Mouse (Mus musculus): ENCODE measurements at regions not wholly inside any gene's neighbourhood (a gene's known extent, or its start where the extent isn't known, plus 50 kb on each side); places are given as distances from the start of the nearest gene placed in this dataset.

DNA sequence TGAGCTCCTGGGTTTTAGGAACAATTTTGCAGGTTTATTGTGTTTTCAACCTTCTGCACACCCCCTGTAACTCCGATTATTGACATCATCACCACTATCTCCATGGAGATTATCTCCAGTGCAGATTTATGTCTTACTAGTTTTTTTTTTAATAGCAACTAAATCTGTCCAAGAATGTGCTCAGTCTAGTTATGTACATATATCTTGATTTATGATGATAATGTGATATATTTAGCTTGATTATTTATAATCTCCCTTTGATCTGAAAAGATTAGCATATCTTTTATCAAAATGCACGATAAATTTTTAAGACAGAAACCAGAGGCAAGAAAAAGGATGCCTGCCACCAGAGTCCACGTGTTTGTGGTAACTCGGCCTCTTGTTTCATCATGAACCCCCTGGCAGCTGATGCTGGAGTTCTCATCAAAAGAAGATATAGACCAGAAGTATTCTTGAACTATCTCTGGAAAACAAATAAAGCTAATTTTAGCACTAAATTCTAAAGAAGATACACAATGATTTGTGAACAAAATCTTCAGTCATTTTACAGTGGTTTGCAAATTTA, 169.6 kb downstream of the Npr3 start:
- TF ChIP-seq CTCF (IDR thresholded peaks at IDR 0.05; ENCODE audit: borderline replicate concordance, insufficient read depth, low read length) (no peak), POLR2A (IDR thresholded peaks at IDR 0.05; ENCODE audit: low read depth, low read length) (no peak)
